Mouse (Mus musculus): Measurements from ENCODE around the gene Socs2.

- no peak for TF ChIP-seq CTCF (IDR thresholded peaks at IDR 0.05; ENCODE audit: insufficient read depth, low read depth, low read length)
- no peak for TF ChIP-seq POLR2A (IDR thresholded peaks at IDR 0.05; ENCODE audit: insufficient read depth, low read depth, low read length)
These were observed 79.4 kb downstream of the Socs2 start for GRCm38 (mm10) chr10:95337589-95337988.
